Mouse (Mus musculus) heart, embryonic 14.5 days (tissue): ENCODE measurements around the gene Mrnip. TPM values are rescaled to one million over a fixed set of nuclear protein-coding genes. Genes with fewer than 3 reads are reported as not detected.

Experiments
- ATAC-seq: fragments of 200-750 bp; cut with Nextera tagmentation; 2 replicates; pipeline ENCODE4 v1.8.0; 2017; ENCODE audit warnings: low read depth, moderate TSS enrichment; ENCODE audit not compliant: insufficient number of reproducible peaks, insufficient read depth, low FRiP score
- H3K27ac ChIP-seq, 2 experiments: fragments of 200-500 bp in 1 of 2; fragments of 300-500 bp in 1 of 2; sonication (generic) in 1 of 2; replicated peaks in 1 of 2; 2 replicates each; pipeline ENCODE4 v1.5.1; 2012 to 2014; ENCODE audit warnings: low read depth in 2 of 2, low read length in 2 of 2, control low read depth in 1 of 2, mild to moderate bottlenecking in 1 of 2, mixed read lengths in 1 of 2; ENCODE audit not compliant: control insufficient read depth in 1 of 2, insufficient read depth in 1 of 2
- H3K27me3 ChIP-seq: fragments of 300-500 bp; sonication (generic); 2 replicates; pipeline ENCODE4 v1.6.1; 2014; ENCODE audit warnings: mild to moderate bottlenecking, low read length, control low read depth; ENCODE audit not compliant: control insufficient read depth, insufficient read depth
- H3K36me3 ChIP-seq: fragments of 300-500 bp; sonication (generic); 2 replicates; pipeline ENCODE4 v1.6.1; 2014; ENCODE audit warnings: mild to moderate bottlenecking, control low read depth, low read length, mixed read lengths; ENCODE audit not compliant: control insufficient read depth, insufficient read depth
- H3K4me1 ChIP-seq, 2 experiments: fragments of 200-500 bp in 1 of 2; fragments of 300-500 bp in 1 of 2; sonication (generic) in 1 of 2; 2 replicates each; pipeline ENCODE4 v1.6.1; 2012 to 2014; ENCODE audit warnings: low read length in 2 of 2, control low read depth in 1 of 2, mixed read lengths in 1 of 2; ENCODE audit not compliant: control insufficient read depth in 2 of 2, insufficient read depth in 2 of 2
- H3K4me2 ChIP-seq: fragments of 300-500 bp; sonication (generic); 2 replicates; pipeline ENCODE4 v1.6.1; 2014; ENCODE audit warnings: mild to moderate bottlenecking, low read length
- H3K4me3 ChIP-seq, 2 experiments: fragments of 200-500 bp in 1 of 2; fragments of 300-500 bp in 1 of 2; sonication (generic) in 1 of 2; 2 replicates each; pipeline ENCODE4 v1.5.1; 2012 to 2014; ENCODE audit warnings: low read length in 2 of 2, mild to moderate bottlenecking in 2 of 2, control low read depth in 1 of 2, low read depth in 1 of 2, moderate library complexity in 1 of 2; ENCODE audit not compliant: control insufficient read depth in 1 of 2, insufficient read depth in 1 of 2
- H3K9ac ChIP-seq: fragments of 300-500 bp; sonication (generic); 2 replicates; pipeline ENCODE4 v1.6.1; 2014; ENCODE audit warnings: mild to moderate bottlenecking, low read length
- H3K9me3 ChIP-seq: fragments of 300-500 bp; sonication (generic); 2 replicates; pipeline ENCODE4 v1.6.1; 2016; ENCODE audit warnings: low read length, control low read depth; ENCODE audit not compliant: control insufficient read depth
- WGBS: fragments of 180-500 bp; shearing (Covaris S2); extraction: QIAGEN DNeasy Blood & Tissue Kit; methylation state at CpG from one replicate; pipeline ENCODE4 v1.1.7; 2014; 5-methylcytosine and 5-hydroxymethylcytosine counted together
- polyA plus RNA-seq: library from polyadenylated mRNA; unstranded; fragments of >200 nt; fragmentation: Nextera tagmentation; extraction: Ambion mirVana; gene quantifications from 2 replicates; pipeline ENCODE4 v1.2.1, GENCODE M21; 2014

Gene Mrnip
- polyA plus RNA-seq, 1 experiment from 2014 or later, result 10.9 TPM

- Histone ChIP-seq H3K4me2 (no peak overlapping the region), H3K9ac (no peak overlapping the region), H3K4me3 (no peak overlapping the region), H3K36me3 (peaks cover 87% of the 10 kb centered on the region), H3K27me3 (no peaks in the 10 kb centered on the region), H3K4me1 (peaks cover 11 to 12% of the 10 kb centered on the region in 2 experiments), H3K27ac (no peak overlapping the region), H3K9me3 (no peaks in the 10 kb centered on the region)
- 85% methylated on average over 3 of the region's 3 CpGs for WGBS
- no peak for ATAC-seq
These were observed 22.9 kb upstream of the Mrnip start for GRCm38 (mm10) chr11:50151374-50151773.

- H3K9me3 ChIP-seq, result no peaks in the 10 kb centered on the region
- H3K36me3 ChIP-seq, result peaks cover 99% of the 10 kb centered on the region
- 79% methylated on average over 9 of the region's 9 CpGs for WGBS
- H3K27me3 ChIP-seq, result no peaks in the 10 kb centered on the region
- no peak overlapping the region for H3K4me2 ChIP-seq
- H3K4me3 ChIP-seq, result no peak overlapping the region
- H3K4me1 ChIP-seq, result no peaks in the 10 kb centered on the region; a peak in 1 of 4 replicates
- no peak overlapping the region for H3K27ac ChIP-seq
- no peak overlapping the region for H3K9ac ChIP-seq
- no peak for ATAC-seq
These were observed 20.1 kb upstream of the Mrnip start for GRCm38 (mm10) chr11:50154166-50154565.

GRCm38 (mm10) chr11:50154777-50155520 is 19.3 kb upstream of the Mrnip start:
- WGBS, result 75% methylated on average over 12 of the region's 12 CpGs

GRCm38 (mm10) chr11:50155785-50156184 is 18.5 kb upstream of the Mrnip start:
- Histone ChIP-seq H3K9ac (no peak overlapping the region), H3K4me1 (no peaks in the 10 kb centered on the region; a peak in 1 of 4 replicates), H3K27me3 (no peaks in the 10 kb centered on the region), H3K4me3 (no peak overlapping the region), H3K4me2 (no peak overlapping the region), H3K27ac (no peak overlapping the region), H3K9me3 (no peaks in the 10 kb centered on the region), H3K36me3 (peaks cover 97% of the 10 kb centered on the region)
- no peak for ATAC-seq
- 90% methylated on average over 2 of the region's 2 CpGs for WGBS

More at GRCm38 (mm10) chr11:50154777-50155520, 19.3 kb upstream of the Mrnip start:
- H3K27ac ChIP-seq, result no peak overlapping the region
- no peak overlapping the region for H3K4me3 ChIP-seq
- H3K4me2 ChIP-seq, result no peak overlapping the region
- H3K27me3 ChIP-seq, result no peaks in the 10 kb centered on the region
- peaks cover 99% of the 10 kb centered on the region for H3K36me3 ChIP-seq
- ATAC-seq, result no peak
- no peak overlapping the region for H3K9ac ChIP-seq
- H3K4me1 ChIP-seq, result no peaks in the 10 kb centered on the region; a peak in 1 of 4 replicates
- no peaks in the 10 kb centered on the region for H3K9me3 ChIP-seq

- Histone ChIP-seq H3K4me1 (no peaks in the 10 kb centered on the region; a peak in 1 of 4 replicates), H3K27me3 (no peaks in the 10 kb centered on the region), H3K4me3 (no peak overlapping the region), H3K4me2 (no peak overlapping the region), H3K9me3 (no peaks in the 10 kb centered on the region), H3K36me3 (peaks cover 89% of the 10 kb centered on the region), H3K9ac (no peak overlapping the region), H3K27ac (no peak overlapping the region)
- no peak for ATAC-seq
- 91% methylated on average over 16 of the region's 16 CpGs for WGBS
These were observed 17.5 kb upstream of the Mrnip start for GRCm38 (mm10) chr11:50156725-50157258.

- WGBS, result 87% methylated on average over 7 of the region's 7 CpGs
- Histone ChIP-seq H3K4me2 (no peak overlapping the region), H3K9ac (no peak overlapping the region), H3K36me3 (peaks cover 89% of the 10 kb centered on the region), H3K4me1 (no peaks in the 10 kb centered on the region; a peak in 1 of 4 replicates), H3K27me3 (no peaks in the 10 kb centered on the region), H3K27ac (no peak overlapping the region), H3K4me3 (no peak overlapping the region), H3K9me3 (no peaks in the 10 kb centered on the region)
- no peak for ATAC-seq
These were observed 15.9 kb upstream of the Mrnip start for GRCm38 (mm10) chr11:50158346-50158745.

GRCm38 (mm10) chr11:50159347-50159746 is 14.9 kb upstream of the Mrnip start:
- H3K4me1 ChIP-seq, result no peaks in the 10 kb centered on the region; a peak in 1 of 4 replicates
- H3K9ac ChIP-seq, result no peak overlapping the region
- H3K4me3 ChIP-seq, result no peak overlapping the region
- no peak overlapping the region for H3K27ac ChIP-seq
- 80% methylated on average over 4 of the region's 4 CpGs for WGBS
- peaks cover 89% of the 10 kb centered on the region for H3K36me3 ChIP-seq
- no peak overlapping the region for H3K4me2 ChIP-seq
- no peaks in the 10 kb centered on the region for H3K27me3 ChIP-seq
- no peaks in the 10 kb centered on the region for H3K9me3 ChIP-seq
- ATAC-seq, result no peak
